Mouse (Mus musculus): ENCODE data around the gene Hipk3.

Gene Hipk3

DNA sequence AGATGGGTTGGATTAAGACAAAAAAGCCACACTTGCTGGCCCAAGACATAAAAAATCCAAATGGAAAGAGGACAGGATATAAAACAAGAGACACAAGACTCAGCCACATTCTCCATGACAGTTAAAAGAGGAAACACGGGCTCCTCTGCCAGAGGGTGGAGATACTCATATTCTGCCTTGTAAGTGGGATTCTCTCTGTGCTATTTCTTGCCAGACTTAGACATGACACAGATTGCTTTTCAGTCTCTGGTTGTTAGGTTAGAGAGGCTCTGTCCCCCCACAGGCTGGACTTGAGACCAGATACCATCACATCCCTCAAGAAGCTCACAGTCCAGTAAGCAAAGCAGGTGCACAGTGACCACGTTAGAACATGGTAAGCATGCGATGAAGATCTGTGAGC lies 81.2 kb downstream of the Hipk3 start:
- DNase-seq (ENCODE audit: low spot score in 2 of 2) = no peak

DNA sequence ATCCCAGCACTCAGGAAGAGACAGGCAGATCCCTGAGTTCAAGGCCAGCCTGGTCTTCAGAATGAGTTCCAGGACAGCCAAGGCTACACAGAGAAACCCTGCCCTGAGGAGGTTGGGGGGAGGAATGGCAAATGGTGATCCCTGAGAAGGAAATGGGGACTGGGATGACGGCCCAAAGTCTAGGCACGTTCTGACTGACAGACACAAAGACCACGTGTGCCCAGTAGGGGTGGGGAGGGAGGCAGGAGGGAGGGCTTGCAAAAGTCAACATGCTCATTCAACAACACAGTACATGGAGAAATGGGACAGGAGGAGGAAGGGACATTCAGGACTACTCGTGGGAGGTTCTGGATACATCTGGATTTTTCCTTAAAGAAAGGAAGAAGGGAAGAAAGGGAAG lies 81.8 kb downstream of the Hipk3 start:
- DNase-seq (ENCODE audit: low spot score in 2 of 2) = no peak

DNA sequence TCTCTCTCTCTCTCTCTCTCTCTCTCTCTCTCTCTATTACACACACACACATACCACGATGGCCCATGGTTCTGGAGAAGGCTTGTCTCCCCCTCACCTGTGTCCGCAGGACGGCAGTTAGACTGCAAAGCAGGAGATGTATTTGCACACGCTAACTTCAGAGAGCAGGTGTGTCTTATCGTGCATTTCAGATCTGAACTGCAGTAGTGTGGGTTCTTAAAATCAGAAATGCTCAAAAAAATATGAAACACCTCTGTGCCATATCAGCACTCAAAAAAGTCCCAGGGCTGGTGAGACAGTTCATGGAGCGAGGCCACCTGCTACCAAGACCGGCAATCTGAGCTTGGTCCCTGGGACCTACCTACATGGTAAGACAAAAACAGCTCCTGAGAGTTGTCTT lies 82.4 kb downstream of the Hipk3 start:
- no peak for DNase-seq (ENCODE audit: low spot score in 2 of 2)

DNA sequence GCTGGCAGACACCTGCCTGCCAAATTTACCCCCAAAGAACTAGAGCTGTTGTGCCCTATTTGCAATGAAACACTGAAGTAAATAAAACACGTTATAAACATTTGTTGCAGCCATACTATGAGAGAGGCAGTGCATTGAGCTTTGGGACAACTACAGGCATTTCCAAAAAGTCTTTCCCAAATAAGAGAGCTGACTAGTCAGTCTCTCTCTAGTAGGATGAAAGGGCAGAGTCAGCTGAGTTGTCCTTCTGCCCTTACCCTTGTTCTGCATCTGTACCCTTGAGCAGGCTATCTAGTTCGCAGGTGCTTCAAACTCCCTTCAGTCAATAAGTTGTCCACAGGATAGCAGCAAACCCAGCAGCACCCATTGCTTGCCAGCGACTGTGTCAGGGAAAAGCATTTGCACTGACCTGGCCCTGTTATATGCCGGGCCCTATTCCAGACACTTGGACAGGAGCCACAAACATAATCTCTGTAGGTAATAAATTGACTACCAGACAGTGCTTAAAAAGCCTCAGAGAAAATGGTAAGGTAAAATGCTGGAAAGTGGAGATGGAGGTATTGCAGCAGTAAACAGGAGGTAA lies 83.2 kb downstream of the Hipk3 start, which contains the start of gene D430041D05Rik:
TSS of gene D430041D05Rik (minus strand) at position 51 of the 583 bp plus-strand sequence.
- no peak for DNase-seq (ENCODE audit: low spot score in 2 of 2)

DNA sequence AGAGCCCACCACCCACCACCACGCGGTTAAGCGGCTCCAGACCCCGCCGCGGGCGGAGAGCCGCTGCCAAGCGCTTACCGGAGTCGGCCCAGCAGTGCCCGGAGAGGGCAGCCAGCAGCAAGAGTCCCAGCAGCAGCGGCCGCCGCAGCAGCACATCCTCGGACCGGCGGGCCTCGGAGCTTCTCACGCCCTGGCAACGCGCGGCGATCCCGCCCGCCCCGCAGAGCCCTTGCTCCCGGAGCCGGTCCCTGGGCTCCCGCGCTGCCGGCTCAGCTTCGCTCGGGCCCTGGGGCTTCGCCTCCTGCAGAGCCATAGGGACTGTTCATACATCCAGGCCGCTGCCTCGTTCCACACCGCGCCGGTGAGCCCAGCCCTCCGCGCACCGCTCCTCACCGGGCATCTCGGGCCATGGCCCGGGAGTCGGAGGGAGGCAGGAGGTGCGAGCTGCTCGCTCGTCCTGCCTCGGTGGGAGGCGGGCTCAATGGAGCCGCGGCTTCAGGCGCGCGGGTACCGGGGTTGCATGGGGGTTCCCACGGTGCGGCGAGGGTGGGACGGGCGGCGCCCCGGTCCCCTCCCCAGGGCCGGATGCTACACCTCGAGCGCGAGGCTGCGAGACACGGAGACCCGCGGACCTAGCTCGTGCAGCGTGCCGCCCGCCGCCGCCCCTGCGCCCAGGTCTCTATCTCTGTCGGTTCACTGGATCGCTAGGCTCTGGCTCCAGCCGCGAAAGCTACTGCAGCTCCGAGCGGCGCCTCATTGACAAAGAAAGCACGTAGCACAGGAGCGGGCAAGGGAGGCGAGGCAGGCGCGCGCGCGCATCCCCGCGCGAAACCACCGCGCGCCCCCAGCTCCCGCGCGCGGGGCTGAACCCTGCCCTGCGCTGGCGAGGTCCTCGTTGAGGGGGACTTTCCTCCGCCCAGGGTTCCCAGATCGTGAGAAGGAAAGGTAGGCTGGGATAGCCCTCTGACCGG lies 84.1 kb downstream of the Hipk3 start:
- DNase-seq (ENCODE audit: low spot score in 2 of 2) = no peak

DNA sequence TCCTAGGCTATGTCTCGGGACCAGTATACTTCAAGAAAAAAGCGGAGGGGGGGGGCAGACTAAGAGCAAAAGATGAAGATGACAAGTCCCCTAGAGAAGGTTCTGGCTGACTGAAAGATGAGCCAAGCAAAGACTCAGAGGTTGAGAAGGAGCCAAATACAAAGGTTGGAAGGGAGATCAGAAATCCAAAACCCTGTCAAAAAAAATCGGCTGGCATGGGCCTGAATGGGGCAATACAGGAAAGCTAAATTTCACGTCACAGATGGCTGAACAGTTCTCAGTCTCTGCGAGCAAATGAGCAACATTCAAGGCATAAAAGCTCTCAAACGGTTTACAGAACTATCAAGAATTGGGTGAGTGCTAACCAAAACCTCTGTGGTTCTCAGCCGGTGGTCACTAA lies 85.9 kb downstream of the Hipk3 start:
- no peak for DNase-seq (ENCODE audit: low spot score in 2 of 2)

DNA sequence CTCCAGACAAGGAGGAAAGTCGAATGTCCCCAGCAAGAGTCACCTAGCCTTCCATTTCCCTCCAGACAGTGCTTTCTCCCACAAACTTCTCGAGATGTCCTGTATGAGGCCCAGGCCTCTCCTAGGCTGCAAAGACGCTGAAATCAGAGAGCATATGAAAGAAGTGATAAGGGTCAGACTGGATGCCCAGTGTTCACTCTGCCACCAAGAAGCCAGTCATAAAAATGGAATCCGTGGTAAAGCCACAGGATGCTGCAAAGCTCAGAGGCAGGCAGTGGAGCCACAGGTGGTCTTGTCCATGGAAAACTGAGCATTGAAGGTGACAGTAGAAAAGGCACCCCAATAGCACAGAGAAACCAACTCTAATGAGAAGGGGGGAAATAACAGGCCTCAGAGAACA lies 86.3 kb downstream of the Hipk3 start:
- no peak for DNase-seq (ENCODE audit: low spot score in 2 of 2)

DNA sequence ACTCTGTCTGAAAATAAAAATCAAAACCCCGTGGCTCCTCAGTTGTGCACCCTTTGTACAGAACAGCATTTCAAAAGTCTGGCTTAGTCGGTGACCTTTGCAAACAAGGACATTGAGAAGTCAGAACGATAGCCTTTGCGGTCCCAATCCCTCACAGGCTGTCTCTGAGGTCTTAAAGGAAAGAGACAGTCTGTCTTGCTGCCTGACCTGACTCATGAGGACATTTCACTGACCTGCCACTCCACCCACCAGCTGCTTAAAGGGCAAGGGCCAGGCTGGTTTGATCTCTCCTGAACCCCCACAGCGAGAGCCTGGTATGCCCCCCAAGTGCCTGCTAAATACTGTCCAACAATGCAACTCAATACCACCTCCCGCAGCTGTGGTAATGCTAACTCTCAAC lies 90.2 kb downstream of the Hipk3 start:
- no peak for DNase-seq (ENCODE audit: low spot score in 2 of 2)

DNA sequence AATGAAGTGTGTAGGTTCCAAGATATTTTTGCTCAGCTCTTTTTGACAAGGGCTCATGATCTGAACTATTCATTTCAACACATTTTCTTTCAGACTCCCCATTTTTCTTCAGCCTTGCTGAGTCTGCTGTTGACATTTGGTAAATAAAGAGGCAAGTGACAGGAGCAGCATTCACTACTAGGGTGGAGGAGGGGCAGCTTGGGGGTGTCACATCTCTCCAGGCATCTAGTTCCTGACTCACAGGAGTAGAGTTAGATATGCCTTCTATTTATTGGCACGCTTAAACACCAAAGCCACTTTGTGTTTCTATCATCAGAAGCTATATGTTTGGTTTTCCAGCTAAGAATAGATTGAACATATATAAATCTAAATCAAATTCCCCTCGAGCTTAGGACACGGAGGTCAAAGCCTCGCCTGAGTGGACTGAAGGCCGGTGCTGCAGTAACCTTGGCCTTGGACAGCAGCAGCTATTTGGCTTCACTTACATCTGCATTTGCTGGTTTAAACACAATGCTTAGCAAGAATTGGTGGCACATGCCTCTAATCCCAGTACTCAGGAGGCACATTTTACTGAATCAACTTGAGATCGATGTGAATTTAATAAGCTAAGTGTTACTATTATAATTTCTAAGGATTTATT lies 95.5 kb downstream of the Hipk3 start:
- no peak for DNase-seq (ENCODE audit: low spot score in 2 of 2)

DNA sequence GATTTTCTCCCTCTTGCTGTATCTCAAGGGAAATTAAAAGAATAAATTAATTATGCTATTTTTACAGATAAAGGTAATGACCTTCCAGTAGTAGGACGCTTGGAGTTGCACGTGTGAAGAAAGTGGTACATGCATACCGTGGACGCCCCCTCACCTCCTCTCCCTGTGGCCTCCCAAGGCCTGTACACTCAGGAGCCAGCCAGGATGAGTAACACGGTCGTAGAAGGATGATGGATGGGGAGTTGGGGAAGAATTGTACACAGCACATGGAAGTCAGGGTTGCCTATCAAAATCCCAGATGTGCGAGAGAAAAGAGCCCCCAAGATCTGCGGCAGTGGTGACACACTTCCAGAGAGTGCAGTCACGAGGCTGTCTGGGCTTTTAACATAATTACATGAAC lies 98.3 kb downstream of the Hipk3 start:
- DNase-seq (ENCODE audit: low spot score in 2 of 2) = no peak

DNA sequence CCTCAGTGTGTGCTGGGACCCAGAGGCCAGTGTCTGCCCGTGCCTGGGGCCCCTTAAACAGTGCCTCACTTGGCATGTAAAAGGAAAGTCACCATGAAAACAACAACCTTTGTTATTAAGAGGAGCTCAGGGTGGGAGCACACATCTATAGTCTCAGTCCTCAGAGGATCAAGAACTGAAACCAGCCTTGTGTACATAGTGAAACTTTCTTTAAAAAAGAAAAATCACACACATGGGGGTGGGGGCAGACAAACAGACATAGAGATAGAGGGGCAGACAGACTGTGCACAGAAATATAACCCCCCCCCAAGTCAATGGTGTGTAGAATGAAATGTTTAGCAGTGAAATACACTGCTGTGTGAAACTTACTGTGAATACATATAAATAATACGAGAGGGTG lies 99.5 kb downstream of the Hipk3 start:
- no peak for DNase-seq (ENCODE audit: low spot score in 2 of 2)

DNA sequence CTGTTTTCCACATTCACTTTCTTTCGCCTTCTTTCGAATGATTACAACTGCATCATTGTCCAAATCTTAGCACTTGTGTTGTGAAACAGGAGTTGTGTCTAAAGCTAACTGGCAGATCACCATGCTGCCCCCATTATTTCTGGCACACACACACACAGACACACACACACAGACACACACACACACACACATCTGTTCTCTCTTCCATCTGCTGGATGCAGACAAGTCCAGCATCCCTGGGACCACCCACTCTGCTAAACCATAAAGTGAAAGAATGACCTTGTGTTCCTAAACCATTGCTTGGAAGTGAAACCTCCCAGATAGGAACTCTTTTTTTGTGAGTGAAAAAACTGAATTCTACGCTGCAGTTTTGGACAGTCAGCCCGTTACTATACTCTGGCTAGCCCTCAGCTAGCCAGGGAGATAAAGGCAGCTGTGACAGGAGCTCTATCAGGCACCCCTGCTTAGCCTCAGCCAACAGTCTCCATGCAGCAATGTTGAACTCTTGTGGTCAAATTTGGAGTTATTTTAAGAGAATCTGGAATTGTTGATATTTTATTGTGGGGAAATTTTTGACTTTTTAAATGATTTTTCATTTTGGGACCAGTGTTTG lies 101.4 kb downstream of the Hipk3 start:
- DNase-seq (ENCODE audit: low spot score in 2 of 2) = no peak

DNA sequence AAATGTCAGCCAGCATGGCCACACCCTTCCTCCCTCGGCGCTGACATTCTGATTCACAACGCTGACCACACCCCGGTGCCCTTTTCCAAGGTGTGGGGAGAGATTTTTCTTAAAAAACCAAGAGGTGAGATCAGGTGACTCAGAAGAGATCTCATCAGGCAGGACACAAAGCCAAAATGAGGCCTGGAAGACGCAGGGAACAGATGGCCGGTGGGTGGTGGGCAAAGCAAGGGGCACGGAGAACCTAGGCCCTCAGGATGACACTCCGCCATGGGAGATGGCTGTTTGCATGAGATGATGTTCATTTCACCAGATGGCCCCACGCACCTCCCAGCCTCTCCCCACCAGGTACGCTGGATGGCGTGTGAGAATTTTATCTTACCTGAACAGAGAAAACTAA lies 105.0 kb downstream of the Hipk3 start:
- no peak for DNase-seq (ENCODE audit: low spot score in 2 of 2)

DNA sequence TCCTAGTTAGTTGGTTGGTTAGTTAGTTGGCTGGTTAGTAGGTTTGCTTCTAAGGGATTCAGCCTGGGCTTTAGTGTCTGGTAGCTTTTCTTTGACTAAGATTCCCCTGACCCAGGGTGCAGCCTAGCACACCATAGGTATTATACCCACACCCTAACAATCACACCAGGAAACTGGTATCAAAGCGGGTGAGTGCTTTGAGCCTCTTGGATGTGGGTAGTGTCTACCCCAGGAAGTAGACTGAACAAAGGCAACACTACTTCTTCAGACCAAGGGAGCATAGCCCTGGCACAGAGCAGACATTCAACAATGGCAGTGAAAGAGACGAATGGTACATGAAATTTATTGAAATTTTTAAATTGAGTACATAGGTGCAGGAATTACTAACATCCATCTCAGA lies 108.3 kb downstream of the Hipk3 start:
- no peak for DNase-seq (ENCODE audit: low spot score in 2 of 2)

DNA sequence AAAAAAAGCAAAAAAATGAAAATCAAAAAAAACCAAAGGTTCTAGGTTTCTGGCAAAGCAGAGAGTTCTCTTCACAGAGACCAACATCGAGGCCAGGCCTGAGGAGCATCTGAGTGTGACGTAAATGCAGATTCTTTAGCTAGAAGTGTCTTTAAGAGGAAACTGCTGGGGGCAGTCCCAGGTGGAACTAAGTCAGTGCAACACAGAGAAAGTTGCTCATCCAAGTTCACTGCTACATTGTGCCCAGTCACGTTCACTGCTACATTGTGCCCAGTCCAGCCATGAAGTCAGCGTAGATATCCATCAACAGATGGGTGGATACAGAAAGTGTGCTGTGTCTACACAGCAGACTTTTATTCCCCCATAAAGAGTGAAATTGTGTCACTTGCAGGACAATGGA lies 110.7 kb downstream of the Hipk3 start:
- DNase-seq (ENCODE audit: low spot score in 2 of 2) = no peak

DNA sequence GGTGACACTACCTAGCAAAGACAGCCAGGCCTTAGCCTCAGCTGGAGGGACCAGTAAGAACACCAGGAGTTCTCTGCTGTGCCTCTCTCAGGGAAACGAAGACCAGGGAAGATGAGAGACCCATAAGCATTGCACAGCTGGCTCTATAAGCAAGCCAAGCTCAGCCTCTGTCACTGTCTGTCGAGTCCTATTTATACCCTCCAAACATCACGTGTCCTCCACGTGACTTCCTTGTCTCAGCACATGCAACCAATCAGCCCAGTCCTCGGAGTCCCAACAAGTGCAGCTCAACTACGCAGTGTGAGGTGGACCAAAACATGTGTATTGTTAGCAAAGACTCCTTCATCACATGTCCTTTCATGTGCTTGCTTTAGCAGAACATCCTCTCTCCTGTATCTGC lies 111.4 kb downstream of the Hipk3 start:
- no peak for DNase-seq (ENCODE audit: low spot score in 2 of 2)

DNA sequence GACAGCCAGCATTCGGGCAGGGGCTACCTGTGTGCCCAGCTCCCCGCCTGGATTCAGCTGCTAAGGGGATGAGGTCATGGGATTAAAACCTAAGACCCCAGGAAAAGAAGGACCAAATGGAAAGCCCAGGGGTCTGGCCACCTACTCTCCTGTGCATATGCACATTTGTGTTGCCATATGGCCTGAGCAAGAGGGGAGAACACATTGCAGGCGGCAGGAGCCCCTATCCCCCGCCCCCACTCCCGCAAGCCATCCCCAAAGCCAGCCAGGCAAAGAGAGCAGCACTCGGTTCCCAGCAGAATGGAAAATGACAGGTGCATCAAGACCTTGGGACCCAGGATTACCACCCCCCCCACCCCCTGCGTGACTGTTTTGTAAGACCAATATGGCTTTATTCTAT lies 114.9 kb downstream of the Hipk3 start:
- DNase-seq (ENCODE audit: low spot score in 2 of 2) = no peak

DNA sequence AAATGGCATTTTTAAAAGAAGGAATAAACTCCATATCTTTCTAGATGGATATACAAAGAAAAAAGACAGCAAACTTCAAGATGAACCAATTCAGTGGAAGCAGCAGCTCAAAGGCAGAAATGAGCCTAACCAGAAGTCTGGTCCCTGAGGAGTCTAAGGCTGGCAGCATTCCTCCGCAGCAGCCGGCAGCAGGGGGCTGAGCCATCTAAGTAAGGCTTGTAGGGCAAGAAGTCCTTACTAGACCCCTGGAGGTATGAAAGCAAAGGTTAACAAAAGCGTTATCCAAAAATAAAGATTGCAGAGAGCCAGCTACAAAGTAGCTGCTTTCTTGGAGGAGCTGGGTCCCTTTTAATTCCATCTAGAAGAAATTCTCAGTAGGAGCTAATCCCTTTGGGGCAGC lies 115.5 kb downstream of the Hipk3 start:
- DNase-seq (ENCODE audit: low spot score in 2 of 2) = no peak

DNA sequence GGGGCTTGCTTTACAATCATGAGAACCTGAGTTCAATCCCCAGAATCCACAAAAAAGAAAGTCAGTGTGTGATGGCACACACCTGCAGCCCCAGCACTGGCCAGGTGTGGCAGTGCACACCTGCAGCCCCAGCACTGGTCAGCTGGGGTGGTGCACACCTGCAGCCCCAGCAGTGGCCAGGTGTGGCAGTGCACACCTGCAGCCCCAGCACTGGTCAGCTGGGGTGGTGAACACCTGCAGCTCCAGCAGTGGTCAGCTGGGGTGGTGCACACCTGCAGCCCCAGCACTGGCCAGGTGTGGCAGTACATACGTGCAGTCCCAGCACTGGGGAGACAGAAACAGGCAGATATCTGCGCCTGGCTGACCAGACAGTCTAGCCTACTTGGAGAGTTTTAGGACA lies 116.3 kb downstream of the Hipk3 start:
- no peak for DNase-seq (ENCODE audit: low spot score in 2 of 2)

Measured in natural killer cell, adult 2 months (primary cell).